Mouse (Mus musculus): ENCODE results near the gene Kcna5.

DNA sequence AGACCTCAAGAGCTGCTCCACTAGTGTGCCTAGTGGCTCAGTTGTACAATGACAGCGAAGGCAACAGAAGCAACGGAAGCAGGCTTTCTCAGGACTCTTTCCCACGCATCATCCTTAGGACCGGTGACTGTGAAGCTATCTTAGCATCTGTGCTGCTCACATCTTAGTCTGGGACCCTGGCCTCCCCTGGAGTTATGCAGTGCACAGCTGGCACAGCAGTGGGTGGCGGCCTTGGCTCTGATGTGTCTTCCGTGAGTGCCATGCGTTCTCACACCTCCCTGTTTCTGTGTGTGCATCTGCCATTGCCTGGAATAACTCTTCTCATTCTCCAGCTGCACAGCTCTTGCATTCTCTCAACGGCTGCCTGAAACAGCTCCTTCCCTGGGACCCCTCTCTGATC, 46.4 kb upstream of the Kcna5 start:
- TF ChIP-seq CTCF (IDR thresholded peaks at IDR 0.05; ENCODE audit: low read depth): no peak
- TF ChIP-seq EP300 (IDR thresholded peaks at IDR 0.05; ENCODE audit: low read depth): no peak
